Mouse (Mus musculus) lung, embryonic 14.5 days (tissue): ENCODE measurements around the gene Riok2. TPM values are rescaled to one million over a fixed set of nuclear protein-coding genes. Genes with fewer than 3 reads are reported as not detected.
"Not testable (repeated sequence)": the region's sequence is repeated elsewhere in the genome, so short reads cannot be mapped to it uniquely, and the experiment has no call there.

Experiments
- ATAC-seq: fragments of 200-750 bp; cut with Nextera tagmentation; 2 replicates; pipeline ENCODE4 v1.8.0; 2017; ENCODE audit warnings: mild to moderate bottlenecking, moderate TSS enrichment, moderate library complexity; ENCODE audit not compliant: insufficient read depth
- DNase-seq: peaks from one replicate; pipeline ENCODE4 v3.0.0-alpha.2; 2015
- H3K27ac ChIP-seq: fragments of 300-500 bp; sonication (generic); 2 replicates; pipeline ENCODE4 v1.5.1; 2014; ENCODE audit warnings: low read depth, mild to moderate bottlenecking, moderate library complexity
- H3K27me3 ChIP-seq: fragments of 300-500 bp; sonication (generic); 2 replicates; pipeline ENCODE4 v1.6.1; 2014; ENCODE audit warnings: low read length, control low read depth; ENCODE audit not compliant: insufficient read depth
- H3K36me3 ChIP-seq: fragments of 300-500 bp; sonication (generic); 2 replicates; pipeline ENCODE4 v1.6.1; 2014; ENCODE audit warnings: control low read depth; ENCODE audit not compliant: insufficient read depth
- H3K4me1 ChIP-seq: fragments of 300-500 bp; sonication (generic); 2 replicates; pipeline ENCODE4 v1.6.1; 2014; ENCODE audit warnings: antibody characterized with exemption, control low read depth; ENCODE audit not compliant: insufficient read depth
- H3K4me2 ChIP-seq: fragments of 300-500 bp; sonication (generic); 2 replicates; pipeline ENCODE4 v1.6.1; 2014; ENCODE audit warnings: mild to moderate bottlenecking
- H3K4me3 ChIP-seq: fragments of 300-500 bp; sonication (generic); 2 replicates; pipeline ENCODE4 v1.5.1; 2014; ENCODE audit warnings: low read depth, low read length
- H3K9ac ChIP-seq: fragments of 300-500 bp; sonication (generic); 2 replicates; pipeline ENCODE4 v1.6.1; 2014
- H3K9me3 ChIP-seq: fragments of 300-500 bp; sonication (generic); 2 replicates; pipeline ENCODE4 v1.6.1; 2016; ENCODE audit warnings: low read depth, low read length, control low read depth
- CTCF ChIP-seq: IDR thresholded peaks from 2 replicates; pipeline ENCODE4 v1.5.1; 2016; ENCODE audit warnings: antibody characterized with exemption, low read depth
- WGBS: fragments of 180-500 bp; shearing (Covaris S2); extraction: QIAGEN DNeasy Blood & Tissue Kit; methylation state at CpG from one replicate; pipeline ENCODE4 v1.1.7; 2014; 5-methylcytosine and 5-hydroxymethylcytosine counted together
- polyA plus RNA-seq: library from polyadenylated mRNA; unstranded; fragments of >200 nt; fragmentation: Nextera tagmentation; extraction: Ambion mirVana; gene quantifications from 2 replicates; pipeline ENCODE4 v1.2.1, GENCODE M21; 2014

The Riok2 gene
- 26.8 and 29.3 TPM in 2 replicates for polyA plus RNA-seq

DNA sequence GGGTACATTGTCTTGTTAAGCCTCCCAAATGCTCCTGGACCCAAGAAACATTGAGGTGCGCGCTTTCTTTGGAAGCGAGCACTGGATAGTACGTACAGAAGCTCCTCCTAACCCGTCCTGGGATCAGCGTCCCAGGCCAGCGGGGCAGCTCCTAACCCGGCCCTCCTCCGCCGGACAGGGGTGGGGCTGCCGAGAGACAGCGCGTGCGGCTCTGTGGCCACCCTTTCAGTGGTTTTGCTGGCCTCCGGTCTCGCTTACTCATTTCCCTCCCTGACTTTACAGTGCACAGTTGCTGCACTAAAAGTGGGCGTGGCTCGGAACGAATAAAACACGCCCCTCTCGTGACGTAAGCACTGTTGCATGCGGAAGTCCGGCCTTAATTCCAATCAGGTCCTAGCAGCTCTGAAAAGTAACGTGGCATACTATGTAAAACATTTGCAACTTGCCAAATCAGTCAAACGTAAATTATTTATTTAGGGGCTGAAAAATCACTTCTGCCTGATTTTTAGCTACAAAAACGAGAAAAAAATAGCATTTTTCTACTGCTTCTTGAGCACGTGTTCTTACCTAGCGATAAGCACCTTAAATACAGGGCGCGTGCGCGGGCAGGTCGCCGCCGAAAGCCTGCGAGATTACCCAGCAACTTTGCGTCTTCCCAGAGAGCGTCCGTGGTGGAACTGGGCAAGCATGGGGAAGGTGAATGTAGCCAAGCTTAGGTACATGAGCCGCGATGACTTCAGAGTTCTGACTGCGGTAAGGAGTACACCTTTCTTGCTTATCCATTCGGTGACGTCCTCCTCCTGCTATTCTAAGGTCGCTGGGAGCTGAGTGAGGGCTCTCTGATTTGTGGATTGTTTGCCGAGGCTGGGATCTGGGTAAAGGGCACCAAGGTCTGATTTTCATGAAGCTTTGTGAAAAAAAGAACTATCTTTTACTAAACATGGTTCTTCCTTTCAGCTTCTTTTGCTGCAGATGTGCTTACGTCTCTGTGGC is at the start of gene Riok2:
Gene Riok2, plus strand, starts transcription at position 392 of the 993 bp plus-strand sequence.
- no peaks in the 10 kb centered on the region for H3K27me3 ChIP-seq
- H3K4me1 ChIP-seq: no peaks in the 10 kb centered on the region
- ATAC-seq (peak; percentile 99), DNase-seq (peak; percentile 100)
- H3K4me2 ChIP-seq: peak within 1 kb of the TSS; percentile 68
- peak within 1 kb of the TSS; percentile 92 for H3K27ac ChIP-seq
- peaks cover 12% of the 10 kb centered on the region; the same call in 1 of the 2 replicates for H3K36me3 ChIP-seq
- no peak for TF ChIP-seq CTCF
- H3K4me3 ChIP-seq: peak within 1 kb of the TSS; percentile 80
- H3K9me3 ChIP-seq: no peaks in the 10 kb centered on the region
- H3K9ac ChIP-seq: peak within 1 kb of the TSS; percentile 89
- under 1% methylated on average over 48 of the region's 48 CpGs for WGBS

DNA sequence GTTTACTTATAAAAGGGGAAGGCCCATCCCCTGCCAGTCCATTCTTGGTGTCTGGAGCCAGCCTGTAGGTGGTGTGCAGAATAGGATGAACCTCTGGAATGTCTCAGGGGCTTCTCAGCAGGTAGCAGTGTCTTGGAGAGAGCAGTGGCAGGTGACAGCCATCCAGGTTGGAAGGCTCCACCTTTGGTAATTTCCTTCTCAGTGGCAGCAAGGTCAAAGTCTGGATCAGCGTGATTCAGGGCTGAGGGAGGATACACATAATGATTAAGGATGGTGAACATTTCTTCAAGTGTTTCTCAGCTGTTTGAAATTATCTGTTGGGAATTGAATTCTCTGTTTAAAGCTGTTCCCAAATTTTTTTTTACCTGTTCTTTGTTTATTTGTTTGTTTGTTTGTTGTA is 48.1 kb upstream of the Riok2 start:
- 63% methylated on average over 1 of the region's 1 CpGs for WGBS
- not testable (repeated sequence) for H3K27me3 ChIP-seq, H3K4me2 ChIP-seq, H3K27ac ChIP-seq, ATAC-seq, H3K4me1 ChIP-seq, DNase-seq, H3K36me3 ChIP-seq, H3K9ac ChIP-seq, H3K9me3 ChIP-seq, H3K4me3 ChIP-seq

DNA sequence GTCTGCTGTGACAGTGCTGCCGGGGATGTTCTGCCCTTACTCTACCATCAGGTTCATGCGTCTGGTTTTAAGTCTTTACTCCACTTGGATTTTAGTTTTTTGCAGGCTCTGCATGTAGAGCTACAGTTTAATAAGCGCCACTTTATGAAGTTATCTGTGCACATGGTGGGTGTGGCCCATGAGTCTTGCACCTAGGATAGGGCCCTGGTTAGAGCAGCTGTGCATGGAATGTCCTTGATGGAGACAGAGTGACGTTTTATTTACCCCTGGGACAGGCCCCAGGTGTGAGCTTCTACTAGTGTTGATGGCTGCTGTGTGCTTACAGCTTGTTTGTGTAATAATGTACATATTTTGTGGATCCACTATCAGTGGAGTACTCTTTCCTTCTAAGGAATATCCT is 47.5 kb upstream of the Riok2 start:
- no peaks in the 10 kb centered on the region for H3K9me3 ChIP-seq
- ATAC-seq (no peak), DNase-seq (no peak)
- H3K4me2 ChIP-seq: no peak overlapping the region
- no peak overlapping the region for H3K9ac ChIP-seq
- H3K27me3 ChIP-seq: no peaks in the 10 kb centered on the region
- 83% methylated on average over 4 of the region's 4 CpGs for WGBS
- H3K36me3 ChIP-seq: no peaks in the 10 kb centered on the region
- H3K4me3 ChIP-seq: no peak overlapping the region
- H3K27ac ChIP-seq: no peak overlapping the region
- no peak for TF ChIP-seq CTCF
- no peaks in the 10 kb centered on the region for H3K4me1 ChIP-seq

DNA sequence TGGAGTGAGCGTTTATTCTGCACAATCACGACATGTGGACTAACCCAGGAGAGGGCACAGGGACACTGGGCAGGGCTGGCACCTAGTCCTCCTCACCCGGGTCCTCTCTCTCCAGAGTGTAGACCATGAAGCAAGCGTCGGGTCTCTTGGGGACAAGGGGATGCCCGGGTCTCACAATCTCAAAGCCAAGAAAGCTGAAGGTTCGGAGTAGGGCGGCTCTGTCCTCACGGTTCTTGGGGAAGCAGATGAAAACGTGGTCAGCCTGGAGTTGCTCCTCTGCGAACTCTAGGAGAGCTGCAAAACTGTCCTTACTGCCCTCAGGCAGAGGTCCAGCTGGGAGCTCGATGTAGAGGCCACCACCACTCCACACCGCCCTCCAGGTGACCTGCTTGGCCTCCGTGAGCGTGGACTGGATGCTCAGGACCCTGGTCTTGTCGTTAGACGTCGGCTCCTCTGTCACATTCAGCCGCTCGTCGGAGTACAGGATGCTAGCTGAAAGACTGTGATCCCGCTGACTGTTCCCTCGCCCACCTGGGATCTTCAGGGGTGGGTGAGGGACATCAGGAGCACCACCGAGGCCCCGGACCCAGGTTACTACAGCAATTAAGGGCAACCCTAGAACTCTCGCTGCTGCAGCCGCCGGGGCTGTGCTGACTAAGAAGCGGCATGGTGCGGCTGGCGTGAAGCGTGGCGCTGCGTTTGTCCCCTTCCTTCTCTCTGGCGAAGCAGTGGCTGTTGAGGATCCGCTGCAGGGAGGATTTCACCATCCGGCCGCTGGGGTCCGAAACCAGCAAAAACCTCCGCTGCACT is 28.5 kb upstream of the Riok2 start:
- not testable (repeated sequence) for H3K27me3 ChIP-seq, H3K9me3 ChIP-seq, H3K27ac ChIP-seq, H3K9ac ChIP-seq, H3K4me1 ChIP-seq, DNase-seq, H3K36me3 ChIP-seq
- H3K4me2 ChIP-seq: peak overlapping the region; percentile 54
- ATAC-seq: peak; percentile 78; the same call in 1 of the 2 replicates
- H3K4me3 ChIP-seq: peak overlapping the region; percentile 24
- WGBS: 3% methylated on average over 31 of the region's 40 CpGs
- TF ChIP-seq CTCF: 0 out of 2 replicates have a peak, but pooled peaks have one; percentile 14

DNA sequence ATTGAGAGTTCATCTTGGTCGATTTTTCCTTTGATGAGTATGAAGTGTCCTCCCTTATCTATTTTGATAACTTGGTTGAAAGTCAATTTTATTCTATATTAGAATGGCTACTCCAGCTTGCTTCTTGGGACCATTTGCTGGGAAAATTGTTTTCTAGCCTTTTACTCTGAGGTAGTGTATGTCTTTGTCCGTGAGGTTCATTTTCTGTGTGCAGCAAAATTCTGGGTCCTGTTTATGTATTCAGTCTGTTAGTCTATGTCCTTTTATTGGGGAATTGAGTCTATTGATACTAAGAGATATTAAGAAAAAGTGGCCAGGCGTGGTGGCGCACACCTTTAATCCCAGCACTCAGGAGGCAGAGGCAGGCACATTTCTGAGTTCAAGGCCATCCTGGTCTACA is 27.8 kb upstream of the Riok2 start:
- H3K9me3 ChIP-seq, H3K4me1 ChIP-seq, H3K9ac ChIP-seq, H3K27ac ChIP-seq, H3K27me3 ChIP-seq, H3K36me3 ChIP-seq, ATAC-seq: not testable (repeated sequence)
- H3K4me3 ChIP-seq: peak overlapping the region; percentile 24
- peak; percentile 3 for DNase-seq
- H3K4me2 ChIP-seq: peak overlapping the region; percentile 54
- 37% methylated on average over 4 of the region's 4 CpGs for WGBS

DNA sequence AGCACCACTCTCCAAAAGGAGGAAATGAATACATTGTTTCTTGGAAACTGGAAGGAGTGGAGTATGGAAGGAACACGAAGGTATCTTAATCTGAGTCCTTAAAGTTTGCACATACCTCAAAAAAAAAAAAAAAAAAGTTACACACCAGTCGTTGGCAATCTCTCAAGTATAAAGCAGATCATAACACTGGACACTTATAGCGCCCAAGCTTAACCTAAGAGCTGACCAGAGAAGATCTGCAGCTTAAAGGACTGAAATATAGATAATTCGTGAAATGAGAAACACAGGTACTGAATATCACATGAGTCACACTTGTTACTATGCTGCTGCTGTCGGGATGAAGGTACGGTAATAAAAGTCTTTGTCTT is 575 bp upstream of the Riok2 start:
- H3K4me1 ChIP-seq: no peaks in the 10 kb centered on the region
- ATAC-seq (peak; percentile 45; the same call in 1 of the 2 replicates), DNase-seq (no peak)
- no peaks in the 10 kb centered on the region for H3K27me3 ChIP-seq
- H3K27ac ChIP-seq: peak overlapping the region; percentile 92
- H3K4me2 ChIP-seq: peak overlapping the region; percentile 68
- no peak for TF ChIP-seq CTCF
- H3K4me3 ChIP-seq: peak overlapping the region; percentile 80
- 4% methylated on average over 6 of the region's 6 CpGs for WGBS
- H3K9me3 ChIP-seq: no peaks in the 10 kb centered on the region
- H3K9ac ChIP-seq: peak overlapping the region; percentile 89
- peaks cover 12% of the 10 kb centered on the region; the same call in 1 of the 2 replicates for H3K36me3 ChIP-seq

DNA sequence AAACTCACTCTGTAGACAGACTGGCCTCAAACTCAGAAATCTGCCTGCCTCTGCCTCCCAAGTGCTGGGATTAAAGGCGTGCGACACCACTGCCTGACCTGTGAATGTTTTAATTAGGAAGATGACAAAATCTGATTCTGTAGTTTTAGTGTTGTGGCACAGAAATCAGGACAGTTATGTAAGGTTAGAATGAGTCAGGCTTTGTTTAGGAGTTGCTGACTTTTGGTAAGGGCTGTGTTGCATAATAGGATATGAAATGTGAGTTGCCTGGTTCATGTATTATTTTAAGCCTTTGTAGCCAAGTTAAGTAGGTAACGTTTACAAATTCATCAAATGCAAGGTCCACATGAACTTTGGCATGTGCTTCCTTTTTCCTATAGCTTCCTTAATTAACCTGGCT is 1.5 kb downstream of the Riok2 start:
- ATAC-seq (no peak), DNase-seq (no peak)
- H3K4me2 ChIP-seq: peak overlapping the region; percentile 68
- H3K9me3 ChIP-seq: no peaks in the 10 kb centered on the region
- peak overlapping the region; percentile 80 for H3K4me3 ChIP-seq
- H3K36me3 ChIP-seq: peaks cover 16% of the 10 kb centered on the region
- no peaks in the 10 kb centered on the region for H3K4me1 ChIP-seq
- H3K27ac ChIP-seq: no peak overlapping the region
- WGBS: 84% methylated on average over 3 of the region's 3 CpGs
- TF ChIP-seq CTCF: no peak
- peak overlapping the region; percentile 89 for H3K9ac ChIP-seq
- H3K27me3 ChIP-seq: no peaks in the 10 kb centered on the region
